Mouse (Mus musculus) megakaryocyte-erythroid progenitor cell, adult 5-6 weeks (primary cell): ENCODE results near the gene Tnfsf9. TPM values are rescaled to one million over a fixed set of nuclear protein-coding genes. Genes with fewer than 3 reads are reported as not detected.
A peak's percentile ranks its signal among the peaks of the same experiment; 100 is the strongest.

ENCODE experiments used
- ATAC-seq: replicated peaks from 2 replicates; pipeline ENCODE4 v1.8.0; 2016; ENCODE audit warnings: mild to moderate bottlenecking, inconsistent platforms; ENCODE audit not compliant: severe bottlenecking, poor library complexity, low FRiP score, low TSS enrichment
- total RNA-seq, 2 experiments: library from RNA; stranded (forward) in 1 of 2; stranded (reverse) in 1 of 2; fragments of 200-1000, 215-1000 nt in 1 of 2; fragments of >200 nt in 1 of 2; fragmentation: Nextera tagmentation in 1 of 2; gene quantifications; 2 replicates each; pipeline ENCODE4 v1.2.3; 2014 to 2017

The Tnfsf9 gene
- not detected in 2 replicates for total RNA-seq (2014; fragmentation: Nextera tagmentation)
- not detected in 2 replicates for total RNA-seq (2017)

- peak; percentile 54 for ATAC-seq
Observed at GRCm38 (mm10) chr17:57105181-57106034, at the start of gene Tnfsf9. Gene Tnfsf9, plus strand, starts transcription at chr17:57105325.

- no peak for ATAC-seq
Observed at GRCm38 (mm10) chr17:57056246-57056645, 48.9 kb upstream of the Tnfsf9 start.

DNA sequence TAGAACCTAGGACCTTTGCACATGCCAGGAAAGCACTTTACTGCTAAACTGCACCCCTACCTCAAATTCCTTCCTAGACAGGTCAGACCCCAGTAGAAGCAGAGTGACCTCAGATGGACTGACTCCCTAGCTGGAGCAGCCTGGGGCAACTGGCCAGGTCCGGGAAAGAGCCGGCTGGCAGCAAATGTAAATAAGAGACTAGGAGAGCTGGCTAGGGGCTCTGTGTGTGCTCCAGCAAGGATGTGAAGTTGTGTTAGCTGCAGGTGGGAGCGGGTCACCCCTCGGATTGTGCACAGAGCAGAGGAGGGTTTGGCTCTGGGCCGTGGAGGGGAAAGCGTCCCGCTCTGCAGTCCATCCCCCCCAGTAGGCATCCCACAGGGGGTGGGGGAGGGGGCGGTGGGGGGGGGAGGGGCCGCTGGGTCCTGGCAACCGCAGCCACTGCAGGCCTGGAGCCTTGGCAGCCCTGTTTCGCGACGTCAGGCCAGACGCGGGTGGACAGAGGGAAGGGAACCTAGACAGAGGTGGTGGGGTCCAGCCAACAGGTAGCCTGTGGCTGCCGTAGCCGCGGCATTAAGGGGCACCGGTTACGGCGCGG is 46.1 kb upstream of the Tnfsf9 start, which contains the start of gene Crb3:
Gene Crb3, plus strand, starts transcription at position 215 of the 595 bp plus-strand sequence.
- ATAC-seq = no peak

DNA sequence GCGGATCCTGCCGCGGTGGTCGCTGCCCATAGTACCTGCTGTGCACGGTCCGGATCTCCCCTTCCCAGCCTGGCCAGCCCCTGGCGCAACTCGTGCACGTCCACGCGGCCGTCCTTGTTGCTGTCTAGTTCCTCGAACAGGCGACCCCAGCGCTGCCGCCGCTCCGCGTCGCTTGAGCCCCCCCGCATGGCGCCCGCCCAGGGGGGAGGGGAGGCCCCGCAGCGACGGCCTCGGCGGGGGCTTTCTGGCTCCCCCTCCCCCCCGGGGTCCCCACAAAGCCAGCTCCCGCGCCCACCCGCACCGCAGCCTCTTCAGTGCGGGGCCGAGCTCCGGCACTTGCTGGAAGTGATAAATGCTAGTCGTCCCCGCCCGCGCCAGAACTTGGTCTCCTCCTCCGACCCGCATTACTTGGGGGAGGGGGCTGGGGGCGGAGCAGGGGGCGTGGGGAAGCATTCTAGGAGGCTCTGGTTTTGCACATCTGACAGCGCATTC is 45.6 kb upstream of the Tnfsf9 start, which contains the start of gene Slc25a23:
Gene Slc25a23, minus strand, starts transcription at position 378 of the 492 bp plus-strand sequence.
- no peak for ATAC-seq

DNA sequence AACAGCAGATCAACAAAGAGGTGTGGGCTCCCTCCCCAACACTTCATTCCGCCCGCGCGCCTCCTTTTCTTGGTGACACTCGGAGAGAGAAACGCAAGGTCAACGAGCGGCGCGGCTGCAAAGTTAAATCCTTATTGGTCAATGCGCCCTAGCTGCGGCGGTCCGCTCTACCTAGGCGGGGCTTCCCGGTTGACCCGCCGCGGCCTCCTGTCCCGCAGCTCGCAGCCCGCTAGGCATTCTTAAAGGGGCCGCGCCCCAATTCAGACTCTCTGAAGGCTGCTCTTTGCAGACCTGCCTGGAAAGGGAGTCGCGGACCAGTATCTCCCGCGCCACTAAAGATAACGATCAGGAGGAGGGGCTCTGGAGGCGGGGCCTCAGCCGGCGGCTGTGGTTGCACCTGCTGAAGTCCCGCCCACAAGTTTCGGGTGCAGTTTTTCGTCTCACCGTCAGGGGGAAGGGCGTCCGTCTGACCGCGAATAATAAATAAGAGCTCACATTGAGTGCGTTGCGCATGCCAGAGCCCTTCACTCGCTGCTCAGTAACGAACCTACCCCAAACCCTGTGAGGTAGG is 44.8 kb upstream of the Tnfsf9 start:
- peak; percentile 78 for ATAC-seq

- ATAC-seq = 0 out of 2 replicates have a peak, but pooled peaks have one; percentile 5
Observed at GRCm38 (mm10) chr17:57061069-57061468, 44.1 kb upstream of the Tnfsf9 start.

- ATAC-seq = no peak
Observed at GRCm38 (mm10) chr17:57062011-57062521, 43.1 kb upstream of the Tnfsf9 start.

GRCm38 (mm10) chr17:57062548-57062947 is 42.6 kb upstream of the Tnfsf9 start:
- no peak for ATAC-seq

DNA sequence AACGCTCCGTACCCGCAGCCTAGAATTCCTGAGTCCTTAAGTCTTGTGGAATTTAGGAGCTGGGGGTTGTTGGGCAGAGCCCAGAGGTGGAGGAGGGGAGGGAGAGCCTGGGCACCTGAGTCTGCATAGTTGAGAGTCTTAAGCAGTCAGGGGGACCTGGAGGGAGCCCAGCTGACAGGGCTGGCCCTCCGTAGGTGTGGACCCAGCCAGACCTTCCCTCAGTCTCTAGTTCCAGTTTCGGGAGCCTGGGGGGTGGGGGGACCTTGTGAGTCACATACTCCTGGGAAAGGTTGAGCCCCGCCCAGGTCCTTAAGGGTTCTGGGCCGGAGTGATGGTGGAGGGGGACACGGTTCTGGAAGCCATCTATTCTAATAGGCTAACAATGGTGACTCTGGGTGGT is 42.1 kb upstream of the Tnfsf9 start:
- ATAC-seq = no peak

DNA sequence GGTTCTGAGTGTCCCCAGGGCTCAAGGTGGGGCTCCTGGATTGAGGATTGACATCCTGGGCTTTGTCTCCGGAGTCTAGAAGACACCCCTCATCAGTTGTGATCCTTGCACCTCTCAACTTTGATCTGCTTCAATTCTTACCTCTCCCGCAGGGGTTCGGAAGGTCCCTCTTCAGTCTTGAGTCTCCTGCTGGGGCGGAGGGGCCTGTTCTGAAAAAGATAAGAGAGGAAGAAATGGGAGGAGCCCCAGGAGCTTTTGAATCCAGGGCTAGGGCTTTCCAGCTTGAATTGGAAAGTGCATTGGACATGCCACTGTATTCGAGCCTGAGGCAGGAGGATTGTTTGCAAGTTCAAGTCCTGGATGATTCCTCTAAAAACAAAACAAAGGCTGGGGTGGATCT is 38.2 kb upstream of the Tnfsf9 start:
- ATAC-seq = peak; percentile 60

DNA sequence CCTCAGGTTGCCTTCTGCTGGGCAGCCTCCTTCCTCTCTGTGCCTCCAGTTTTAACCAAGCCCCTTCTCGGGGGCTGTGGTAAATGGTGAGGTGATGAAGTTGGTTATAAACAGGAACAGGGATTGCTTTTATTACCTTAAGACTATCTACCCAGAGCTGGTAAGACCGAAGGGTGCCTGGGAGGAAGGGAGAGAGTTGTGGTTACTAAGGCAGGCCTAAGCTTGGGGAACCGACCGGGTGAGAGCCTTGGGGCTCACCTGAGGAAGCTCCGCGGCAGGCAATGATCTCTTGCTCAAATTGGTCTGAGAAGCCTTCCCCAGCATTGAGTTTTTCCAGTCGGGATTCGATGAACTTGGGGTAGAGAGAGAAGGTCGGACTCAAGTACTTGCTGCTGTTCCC is 34.9 kb upstream of the Tnfsf9 start:
- no peak for ATAC-seq

GRCm38 (mm10) chr17:57070699-57071098 is 34.4 kb upstream of the Tnfsf9 start:
- no peak for ATAC-seq

DNA sequence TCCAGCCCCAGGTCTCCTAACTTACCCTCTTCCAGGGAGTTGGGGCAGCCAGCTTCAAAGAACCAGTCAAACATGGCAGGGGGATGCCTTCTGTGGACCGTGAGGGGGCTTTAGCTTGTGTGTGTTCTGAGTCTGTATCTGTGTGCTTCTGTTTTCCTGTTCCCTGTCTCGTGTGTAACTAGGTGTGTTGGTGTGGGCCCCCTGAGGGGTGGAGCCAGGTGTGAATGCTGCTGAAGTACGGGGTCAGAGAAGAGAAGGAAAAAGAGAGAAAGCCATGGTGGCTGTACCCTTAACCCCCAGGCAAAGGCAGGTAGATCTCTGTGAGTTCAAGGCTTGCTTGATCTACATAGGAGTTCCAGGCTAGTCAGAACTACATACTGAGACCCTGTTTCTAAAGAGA is 28.2 kb upstream of the Tnfsf9 start:
- ATAC-seq = no peak

GRCm38 (mm10) chr17:57078336-57078735 is 26.8 kb upstream of the Tnfsf9 start, which contains the start of gene Dennd1c:
Gene Dennd1c, minus strand, starts transcription at chr17:57078514.
- ATAC-seq = peak; percentile 46

- no peak for ATAC-seq
Observed at GRCm38 (mm10) chr17:57079919-57080318, 25.2 kb upstream of the Tnfsf9 start.

- ATAC-seq = no peak
Observed at GRCm38 (mm10) chr17:57081234-57081842, 23.8 kb upstream of the Tnfsf9 start.

- ATAC-seq = no peak
Observed at GRCm38 (mm10) chr17:57082481-57082880, 22.6 kb upstream of the Tnfsf9 start.

DNA sequence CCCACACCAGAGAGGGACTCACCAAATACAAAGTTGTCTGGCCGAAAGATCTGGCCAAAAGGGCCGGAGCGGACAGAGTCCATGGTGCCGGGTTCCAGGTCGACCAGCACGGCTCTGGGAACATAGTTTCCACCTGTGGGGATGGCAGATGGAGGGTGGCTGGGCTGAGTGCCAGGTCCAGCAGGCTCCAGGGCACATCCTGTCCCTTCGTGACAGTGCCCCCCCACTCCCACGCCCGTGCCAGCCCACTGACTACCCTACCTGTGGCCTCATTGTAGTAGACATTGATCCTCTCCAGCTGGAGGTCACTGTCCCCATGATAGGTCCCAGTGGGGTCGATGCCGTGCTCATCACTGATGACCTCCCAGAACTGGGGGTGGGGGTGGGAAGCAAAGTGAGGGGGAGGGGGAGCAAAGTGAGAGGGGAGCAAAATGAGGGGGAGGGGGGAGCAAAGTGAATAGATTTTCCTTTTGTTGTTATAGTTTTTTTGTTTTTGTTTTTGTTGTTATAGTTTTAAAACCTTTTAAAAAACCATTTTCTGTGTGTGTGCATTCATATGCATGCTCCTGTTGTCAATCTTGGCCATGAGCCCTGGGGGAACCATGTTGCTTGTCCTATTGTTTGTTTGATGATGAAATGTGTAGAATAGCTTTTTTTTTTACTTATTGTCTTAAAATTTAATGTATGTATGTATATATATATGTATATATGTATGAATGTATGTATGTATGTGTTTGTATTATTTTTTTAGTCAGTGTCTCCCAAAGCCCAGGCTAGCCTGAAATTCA is 19.0 kb upstream of the Tnfsf9 start:
- no peak for ATAC-seq
